Mouse (Mus musculus): ENCODE measurements around the gene Foxi2. TPM values are rescaled to one million over a fixed set of nuclear protein-coding genes. Genes with fewer than 3 reads are reported as not detected.
A peak's percentile ranks its signal among the peaks of the same experiment; 100 is the strongest.

Foxi2 gene
- 0.08 and 0.12 TPM in 2 replicates for polyA plus RNA-seq (2014; fragmentation: Nextera tagmentation; extraction: Ambion mirVana)

DNA sequence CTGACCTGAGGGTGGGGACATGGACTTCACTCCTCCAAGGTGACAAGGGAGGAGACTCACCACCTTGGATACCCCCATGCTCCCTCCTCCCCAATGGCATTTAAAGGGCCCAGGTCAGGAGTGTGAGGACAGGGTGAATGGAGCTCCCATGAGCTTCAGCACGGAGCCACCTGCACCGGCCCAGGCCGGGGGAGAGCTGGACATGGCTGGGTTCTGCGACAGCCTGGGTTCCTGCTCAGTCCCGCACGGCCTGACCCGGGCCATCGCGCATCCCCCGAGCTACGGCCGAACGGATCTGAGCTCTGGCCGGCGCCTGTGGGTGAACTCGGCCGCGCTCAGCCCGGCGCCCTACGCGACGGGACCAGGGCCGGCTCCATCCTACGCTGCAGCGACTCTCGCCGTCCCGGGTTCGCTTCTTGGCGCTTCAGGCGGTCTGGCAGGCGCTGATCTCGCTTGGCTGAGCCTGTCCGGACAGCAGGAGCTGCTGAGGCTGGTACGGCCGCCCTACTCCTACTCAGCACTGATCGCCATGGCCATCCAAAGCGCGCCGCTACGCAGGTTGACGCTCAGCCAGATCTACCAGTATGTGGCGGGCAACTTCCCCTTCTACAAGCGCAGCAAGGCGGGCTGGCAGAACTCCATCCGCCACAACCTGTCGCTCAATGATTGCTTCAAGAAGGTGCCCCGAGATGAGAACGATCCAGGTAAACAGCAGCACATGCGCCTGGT is at the start of gene Foxi2:
Gene Foxi2, plus strand, starts transcription at position 72 of the 729 bp plus-strand sequence.
- no peaks in the 10 kb centered on the region for H3K36me3 ChIP-seq (ENCODE audit: control insufficient read depth, insufficient read depth, low read length)
- peaks cover 37% of the 10 kb centered on the region for H3K27me3 ChIP-seq (ENCODE audit: control insufficient read depth, insufficient read depth, low read length)
- H3K4me2 ChIP-seq (ENCODE audit: low read depth), result peak within 1 kb of the TSS; percentile 46
- no peaks in the 10 kb centered on the region for H3K9me3 ChIP-seq (ENCODE audit: control insufficient read depth, low read length)
- H3K27ac ChIP-seq (ENCODE audit: low read depth, low read length), result no peak within 1 kb of the TSS
- DNase-seq (ENCODE audit: low spot score) (peak; percentile 31), ATAC-seq (ENCODE audit: insufficient read depth, low FRiP score, low TSS enrichment) (no peak)
- peak within 1 kb of the TSS; percentile 21; the same call in 1 of the 2 replicates for H3K4me3 ChIP-seq (ENCODE audit: low read depth, low read length)
- no peaks in the 10 kb centered on the region for H3K4me1 ChIP-seq (ENCODE audit: control insufficient read depth, insufficient read depth, low read length)
- peak within 1 kb of the TSS; percentile 24; the same call in 1 of the 2 replicates for H3K9ac ChIP-seq (ENCODE audit: low read length)
- WGBS, result 2% methylated on average over 51 of the region's 51 CpGs

DNA sequence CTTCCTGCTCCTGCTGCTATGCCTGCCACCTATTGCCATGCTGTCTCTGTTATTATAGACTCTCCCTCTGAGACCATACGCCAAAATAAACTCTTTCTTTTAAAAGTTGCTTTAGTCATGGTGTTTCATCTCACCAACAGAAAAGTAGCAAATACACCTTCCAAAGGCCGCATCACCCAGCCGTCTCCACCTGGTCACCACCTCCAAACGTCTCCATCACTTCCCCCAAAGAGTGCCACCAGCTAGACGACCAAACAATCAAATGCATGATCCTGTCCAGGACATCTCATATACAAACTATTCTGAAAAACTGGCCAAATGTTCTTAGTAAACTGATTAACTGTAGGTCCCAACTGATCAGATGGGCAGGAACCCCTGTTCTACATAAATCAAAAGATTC is 45.5 kb upstream of the Foxi2 start:
- DNase-seq (ENCODE audit: low spot score) (no peak), ATAC-seq (ENCODE audit: insufficient read depth, low FRiP score, low TSS enrichment) (no peak)
- Histone ChIP-seq H3K9me3 (ENCODE audit: control insufficient read depth, low read length) (no peaks in the 10 kb centered on the region), H3K4me1 (ENCODE audit: control insufficient read depth, insufficient read depth, low read length) (no peaks in the 10 kb centered on the region), H3K4me2 (ENCODE audit: low read depth) (no peak overlapping the region), H3K4me3 (ENCODE audit: low read depth, low read length) (no peak overlapping the region), H3K27ac (ENCODE audit: low read depth, low read length) (no peak overlapping the region), H3K27me3 (ENCODE audit: control insufficient read depth, insufficient read depth, low read length) (no peaks in the 10 kb centered on the region), H3K9ac (ENCODE audit: low read length) (no peak overlapping the region), H3K36me3 (ENCODE audit: control insufficient read depth, insufficient read depth, low read length) (no peaks in the 10 kb centered on the region)
- WGBS, result 91% methylated on average over 5 of the region's 5 CpGs

DNA sequence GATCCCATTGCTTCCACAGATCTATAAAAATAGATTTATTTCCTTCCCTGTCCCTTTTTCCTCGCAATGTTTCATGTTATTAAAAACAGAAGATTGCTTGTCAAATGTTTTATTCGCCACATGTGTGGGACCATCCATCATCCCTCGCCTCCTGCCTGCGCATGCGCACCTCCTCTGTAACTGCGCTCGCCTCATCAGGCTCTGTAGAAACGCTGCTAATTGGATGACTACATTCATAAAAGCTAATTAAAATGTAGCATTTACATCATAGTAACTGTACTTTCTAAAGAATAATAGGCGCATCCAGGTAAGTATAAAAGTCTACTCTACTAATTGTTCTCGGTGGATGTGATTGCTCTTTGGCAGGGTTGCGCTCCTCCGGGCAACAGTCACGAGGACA is 34.1 kb upstream of the Foxi2 start:
- no peak overlapping the region for H3K4me2 ChIP-seq (ENCODE audit: low read depth)
- ATAC-seq (ENCODE audit: insufficient read depth, low FRiP score, low TSS enrichment) (no peak), DNase-seq (ENCODE audit: low spot score) (no peak)
- no peak overlapping the region for H3K9ac ChIP-seq (ENCODE audit: low read length)
- no peaks in the 10 kb centered on the region for H3K4me1 ChIP-seq (ENCODE audit: control insufficient read depth, insufficient read depth, low read length)
- 88% methylated on average over 13 of the region's 13 CpGs for WGBS
- no peaks in the 10 kb centered on the region for H3K36me3 ChIP-seq (ENCODE audit: control insufficient read depth, insufficient read depth, low read length)
- H3K27ac ChIP-seq (ENCODE audit: low read depth, low read length), result no peak overlapping the region
- H3K27me3 ChIP-seq (ENCODE audit: control insufficient read depth, insufficient read depth, low read length), result no peaks in the 10 kb centered on the region
- no peaks in the 10 kb centered on the region for H3K9me3 ChIP-seq (ENCODE audit: control insufficient read depth, low read length)
- no peak overlapping the region for H3K4me3 ChIP-seq (ENCODE audit: low read depth, low read length)

DNA sequence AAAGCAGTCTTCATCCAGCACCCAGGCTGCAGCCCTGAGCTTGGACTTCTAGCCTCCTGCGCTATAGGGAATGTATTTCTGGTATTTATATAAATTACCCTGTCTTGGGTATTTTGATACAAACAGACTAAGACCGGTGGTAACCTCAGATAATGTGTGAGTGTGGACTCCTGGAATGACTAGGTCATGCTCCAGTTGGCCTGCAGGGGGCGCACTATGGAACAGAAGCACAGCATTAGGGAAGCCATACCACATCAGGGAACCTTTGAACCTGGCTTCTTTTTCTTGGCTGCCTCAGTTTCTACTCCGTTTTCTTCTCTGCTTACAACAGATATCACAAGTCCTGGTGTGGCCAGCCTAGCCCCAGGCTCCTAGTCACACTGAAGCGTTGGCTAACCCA is 33.2 kb upstream of the Foxi2 start:
- Histone ChIP-seq H3K36me3 (ENCODE audit: control insufficient read depth, insufficient read depth, low read length) (no peaks in the 10 kb centered on the region), H3K9ac (ENCODE audit: low read length) (no peak overlapping the region), H3K4me3 (ENCODE audit: low read depth, low read length) (no peak overlapping the region), H3K4me1 (ENCODE audit: control insufficient read depth, insufficient read depth, low read length) (no peaks in the 10 kb centered on the region), H3K27ac (ENCODE audit: low read depth, low read length) (no peak overlapping the region), H3K4me2 (ENCODE audit: low read depth) (no peak overlapping the region), H3K27me3 (ENCODE audit: control insufficient read depth, insufficient read depth, low read length) (no peaks in the 10 kb centered on the region), H3K9me3 (ENCODE audit: control insufficient read depth, low read length) (no peaks in the 10 kb centered on the region)
- DNase-seq (ENCODE audit: low spot score), result no peak
- WGBS, result 68% methylated on average over 5 of the region's 5 CpGs
- no peak for ATAC-seq (ENCODE audit: insufficient read depth, low FRiP score, low TSS enrichment)

DNA sequence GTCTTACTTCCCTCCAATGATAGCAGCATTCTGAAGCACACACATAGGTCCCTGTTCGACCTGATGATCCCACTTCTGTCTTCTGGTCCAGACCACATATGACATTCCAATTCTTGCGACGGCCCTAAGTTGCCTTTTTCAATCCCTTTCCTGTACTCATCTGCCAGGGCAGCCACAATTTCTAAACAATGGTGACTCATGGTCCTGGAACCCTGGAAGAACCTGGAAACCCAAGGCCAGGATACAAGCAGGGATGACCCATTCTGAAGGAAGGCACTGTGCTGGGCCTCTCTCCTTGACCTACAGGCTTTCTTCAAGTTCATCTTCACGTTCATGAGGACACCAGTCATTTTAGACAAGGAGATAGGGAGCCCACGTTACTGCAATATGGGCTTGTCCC is 31.8 kb upstream of the Foxi2 start:
- Histone ChIP-seq H3K9ac (ENCODE audit: low read length) (no peak overlapping the region), H3K4me1 (ENCODE audit: control insufficient read depth, insufficient read depth, low read length) (no peaks in the 10 kb centered on the region), H3K27ac (ENCODE audit: low read depth, low read length) (no peak overlapping the region), H3K27me3 (ENCODE audit: control insufficient read depth, insufficient read depth, low read length) (no peaks in the 10 kb centered on the region), H3K36me3 (ENCODE audit: control insufficient read depth, insufficient read depth, low read length) (no peaks in the 10 kb centered on the region), H3K4me3 (ENCODE audit: low read depth, low read length) (no peak overlapping the region), H3K9me3 (ENCODE audit: control insufficient read depth, low read length) (no peaks in the 10 kb centered on the region), H3K4me2 (ENCODE audit: low read depth) (no peak overlapping the region)
- WGBS, result 93% methylated on average over 5 of the region's 5 CpGs
- ATAC-seq (ENCODE audit: insufficient read depth, low FRiP score, low TSS enrichment) (no peak), DNase-seq (ENCODE audit: low spot score) (no peak)

DNA sequence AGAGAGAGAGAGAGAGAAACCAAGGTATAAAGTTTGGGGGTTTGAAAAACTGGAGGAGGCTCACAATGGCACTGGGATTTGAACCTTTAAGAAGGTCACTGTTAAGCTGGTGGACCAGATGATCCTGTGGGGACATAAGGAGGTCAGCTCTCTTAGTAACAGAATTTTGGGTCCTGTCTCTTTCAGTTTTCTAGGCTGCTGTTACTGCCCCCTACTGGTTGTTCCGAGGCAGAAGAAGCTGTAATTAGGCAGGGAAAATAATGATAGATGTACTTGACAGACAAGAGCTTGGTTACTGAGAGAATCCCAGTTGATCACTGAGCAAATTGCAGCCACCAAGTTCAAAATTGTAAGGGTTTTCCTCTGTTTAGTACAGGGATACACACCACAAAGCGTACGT is 21.1 kb upstream of the Foxi2 start:
- H3K4me1 ChIP-seq (ENCODE audit: control insufficient read depth, insufficient read depth, low read length), result no peaks in the 10 kb centered on the region
- no peak overlapping the region for H3K9ac ChIP-seq (ENCODE audit: low read length)
- no peaks in the 10 kb centered on the region for H3K36me3 ChIP-seq (ENCODE audit: control insufficient read depth, insufficient read depth, low read length)
- H3K4me2 ChIP-seq (ENCODE audit: low read depth), result no peak overlapping the region
- H3K27me3 ChIP-seq (ENCODE audit: control insufficient read depth, insufficient read depth, low read length), result no peaks in the 10 kb centered on the region
- ATAC-seq (ENCODE audit: insufficient read depth, low FRiP score, low TSS enrichment), result no peak
- no peak overlapping the region for H3K4me3 ChIP-seq (ENCODE audit: low read depth, low read length)
- no peaks in the 10 kb centered on the region for H3K9me3 ChIP-seq (ENCODE audit: control insufficient read depth, low read length)
- no peak overlapping the region for H3K27ac ChIP-seq (ENCODE audit: low read depth, low read length)
- DNase-seq (ENCODE audit: low spot score), result no peak
- WGBS, result 65% methylated on average over 3 of the region's 3 CpGs

DNA sequence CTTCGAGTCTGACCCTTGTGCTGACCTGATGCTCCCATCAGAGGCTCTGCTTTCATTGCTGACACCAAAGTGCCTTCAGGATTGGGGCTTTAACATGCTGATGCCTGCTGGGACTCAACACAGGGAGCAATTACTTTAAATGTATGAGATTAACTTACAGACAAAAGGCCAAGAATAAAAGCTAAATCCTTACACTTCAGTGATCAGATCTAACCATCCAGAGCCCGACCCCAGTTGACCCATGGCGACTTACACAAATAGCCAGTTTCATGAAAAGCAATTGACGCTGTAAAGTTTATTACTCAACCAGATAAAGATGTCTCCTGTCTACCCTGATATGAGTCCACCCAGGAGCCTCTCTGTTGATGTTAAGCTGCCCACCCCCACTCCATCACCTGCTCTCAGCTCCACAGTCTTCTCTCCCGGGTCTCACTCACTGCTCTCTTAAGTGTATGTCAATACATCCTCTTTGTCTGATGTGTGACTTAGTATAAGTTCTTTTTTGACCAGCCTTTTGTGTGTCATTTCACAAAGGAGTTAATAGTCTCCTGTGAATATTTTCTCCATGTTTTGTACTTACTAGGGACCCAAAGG is 17.1 kb upstream of the Foxi2 start:
- H3K4me1 ChIP-seq (ENCODE audit: control insufficient read depth, insufficient read depth, low read length), result no peaks in the 10 kb centered on the region
- no peak for ATAC-seq (ENCODE audit: insufficient read depth, low FRiP score, low TSS enrichment)
- no peak overlapping the region for H3K4me2 ChIP-seq (ENCODE audit: low read depth)
- DNase-seq (ENCODE audit: low spot score), result no peak
- H3K27ac ChIP-seq (ENCODE audit: low read depth, low read length), result no peak overlapping the region
- no peak overlapping the region for H3K9ac ChIP-seq (ENCODE audit: low read length)
- no peaks in the 10 kb centered on the region for H3K9me3 ChIP-seq (ENCODE audit: control insufficient read depth, low read length)
- no peaks in the 10 kb centered on the region for H3K27me3 ChIP-seq (ENCODE audit: control insufficient read depth, insufficient read depth, low read length)
- H3K36me3 ChIP-seq (ENCODE audit: control insufficient read depth, insufficient read depth, low read length), result no peaks in the 10 kb centered on the region
- no peak overlapping the region for H3K4me3 ChIP-seq (ENCODE audit: low read depth, low read length)
- 11% methylated on average over 5 of the region's 5 CpGs for WGBS

DNA sequence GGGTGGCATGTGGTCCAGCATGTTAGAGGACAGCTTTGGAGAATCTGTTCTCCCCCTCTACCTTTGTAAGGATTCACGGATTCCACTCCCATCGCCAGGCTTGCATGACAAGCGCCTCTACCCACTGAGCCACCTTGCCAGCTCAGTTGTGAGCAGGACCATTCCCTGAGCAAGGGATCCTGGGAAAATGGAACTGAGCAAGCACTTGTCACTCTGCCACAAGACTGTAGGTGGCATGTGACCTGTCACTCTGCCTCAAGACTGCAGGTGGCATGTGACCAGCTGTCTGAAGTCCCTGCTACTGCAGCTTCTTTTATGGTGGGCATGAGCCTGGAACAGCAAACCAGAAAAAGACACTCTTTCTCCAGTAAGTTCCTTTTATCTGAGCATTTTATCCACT is 15.7 kb upstream of the Foxi2 start:
- ATAC-seq (ENCODE audit: insufficient read depth, low FRiP score, low TSS enrichment), result no peak
- no peak overlapping the region for H3K27ac ChIP-seq (ENCODE audit: low read depth, low read length)

DNA sequence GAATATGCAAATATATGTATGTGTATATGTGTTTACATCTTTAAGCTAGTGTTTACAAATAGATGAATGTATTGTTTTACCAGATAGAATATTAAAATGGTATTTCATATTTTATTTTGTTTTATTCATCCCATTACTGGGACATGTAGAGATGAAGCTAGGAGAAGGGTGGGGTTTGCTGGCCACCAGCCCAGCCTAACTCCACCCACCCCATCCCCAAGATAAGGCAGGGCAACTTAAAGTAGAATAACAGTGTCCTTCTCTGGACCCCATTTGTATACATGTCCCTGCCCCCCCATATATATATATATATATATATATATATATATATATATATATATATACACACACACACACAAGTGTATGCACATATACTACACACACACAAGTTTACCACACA is 14.9 kb upstream of the Foxi2 start:
- DNase-seq (ENCODE audit: low spot score) (no peak), ATAC-seq (ENCODE audit: insufficient read depth, low FRiP score, low TSS enrichment) (no peak)
- H3K4me3 ChIP-seq (ENCODE audit: low read depth, low read length), result no peak overlapping the region
- H3K4me1 ChIP-seq (ENCODE audit: control insufficient read depth, insufficient read depth, low read length), result no peaks in the 10 kb centered on the region
- H3K4me2 ChIP-seq (ENCODE audit: low read depth), result no peak overlapping the region
- no peaks in the 10 kb centered on the region for H3K36me3 ChIP-seq (ENCODE audit: control insufficient read depth, insufficient read depth, low read length)
- no peak overlapping the region for H3K27ac ChIP-seq (ENCODE audit: low read depth, low read length)
- no peaks in the 10 kb centered on the region for H3K9me3 ChIP-seq (ENCODE audit: control insufficient read depth, low read length)
- no peaks in the 10 kb centered on the region for H3K27me3 ChIP-seq (ENCODE audit: control insufficient read depth, insufficient read depth, low read length)
- no peak overlapping the region for H3K9ac ChIP-seq (ENCODE audit: low read length)

More for the DNA sequence above, 15.7 kb upstream of the Foxi2 start:
- H3K4me2 ChIP-seq (ENCODE audit: low read depth), result no peak overlapping the region
- WGBS, result 89% methylated on average over 3 of the region's 3 CpGs
- H3K4me3 ChIP-seq (ENCODE audit: low read depth, low read length), result no peak overlapping the region
- no peaks in the 10 kb centered on the region for H3K36me3 ChIP-seq (ENCODE audit: control insufficient read depth, insufficient read depth, low read length)
- H3K9ac ChIP-seq (ENCODE audit: low read length), result no peak overlapping the region
- H3K9me3 ChIP-seq (ENCODE audit: control insufficient read depth, low read length), result no peaks in the 10 kb centered on the region
- no peaks in the 10 kb centered on the region for H3K27me3 ChIP-seq (ENCODE audit: control insufficient read depth, insufficient read depth, low read length)
- DNase-seq (ENCODE audit: low spot score), result no peak
- no peaks in the 10 kb centered on the region for H3K4me1 ChIP-seq (ENCODE audit: control insufficient read depth, insufficient read depth, low read length)
